Mouse (Mus musculus): ENCODE measurements around the gene Etl4.

DNA sequence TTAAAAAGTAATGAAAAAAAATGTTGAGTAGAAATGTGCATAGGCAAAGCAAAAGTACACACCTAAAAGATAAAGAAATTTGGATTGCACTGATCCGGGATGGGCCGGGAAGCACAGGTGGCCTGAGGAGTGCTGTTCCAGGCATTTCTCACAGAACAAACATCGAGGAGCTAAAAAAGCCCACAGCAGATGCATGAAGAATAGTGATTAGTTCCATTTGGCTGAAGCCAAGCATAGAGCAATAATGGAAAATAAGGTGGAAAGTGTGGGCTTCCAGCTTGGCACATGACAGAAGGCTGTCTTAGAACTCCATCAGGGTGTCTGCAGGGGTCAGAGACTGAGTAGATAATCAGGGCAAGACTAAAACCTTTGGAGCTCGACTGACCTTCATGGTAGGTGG lies 512.7 kb downstream of the Etl4 start:
- no peak for TF ChIP-seq CTCF (IDR thresholded peaks at IDR 0.05; ENCODE audit: low read depth)
- TF ChIP-seq EP300 (IDR thresholded peaks at IDR 0.05; ENCODE audit: low read depth): no peak

All from liver, postnatal 0 days (tissue).